Mouse (Mus musculus) limb, embryonic 12.5 days (tissue): ENCODE measurements at regions not wholly inside any gene's neighbourhood (a gene's known extent, or its start where the extent isn't known, plus 50 kb on each side); places are given as distances from the start of the nearest gene placed in this dataset.

Source experiments
- ATAC-seq: fragments of 200-750 bp; cut with Nextera tagmentation; 2 replicates; pipeline ENCODE4 v1.8.0; 2017; ENCODE audit warnings: low read depth, moderate TSS enrichment; ENCODE audit not compliant: insufficient number of reproducible peaks, insufficient read depth, low FRiP score, low TSS enrichment
- H3K27ac ChIP-seq: fragments of 300-500 bp; sonication (generic); 2 replicates; pipeline ENCODE4 v1.5.1; 2016; ENCODE audit warnings: mild to moderate bottlenecking, moderate library complexity
- H3K27me3 ChIP-seq: fragments of 300-500 bp; sonication (generic); 2 replicates; pipeline ENCODE4 v1.6.1; 2016; ENCODE audit warnings: mild to moderate bottlenecking, moderate library complexity
- H3K36me3 ChIP-seq: fragments of 300-500 bp; sonication (generic); 2 replicates; pipeline ENCODE4 v1.6.1; 2016; ENCODE audit warnings: mild to moderate bottlenecking, moderate library complexity
- H3K4me1 ChIP-seq: fragments of 300-500 bp; sonication (generic); replicated peaks from 2 replicates; pipeline ENCODE4 v1.6.1; 2016
- H3K4me2 ChIP-seq: fragments of 300-500 bp; sonication (generic); 2 replicates; pipeline ENCODE4 v1.6.1; 2016; ENCODE audit warnings: mild to moderate bottlenecking, moderate library complexity
- H3K4me3 ChIP-seq: fragments of 300-500 bp; sonication (generic); replicated peaks from 2 replicates; pipeline ENCODE4 v1.5.1; 2016; ENCODE audit warnings: mild to moderate bottlenecking
- H3K9ac ChIP-seq: fragments of 300-500 bp; sonication (generic); replicated peaks from 2 replicates; pipeline ENCODE4 v1.6.1; 2016; ENCODE audit warnings: mild to moderate bottlenecking, moderate library complexity
- H3K9me3 ChIP-seq: fragments of 300-500 bp; sonication (generic); 2 replicates; pipeline ENCODE4 v1.6.1; 2016; ENCODE audit warnings: mild to moderate bottlenecking, moderate library complexity
- WGBS: fragments of 180-500 bp; shearing (Covaris S2); methylation state at CpG from one replicate; pipeline ENCODE4 v1.1.7; 2016; 5-methylcytosine and 5-hydroxymethylcytosine counted together

- no peaks in the 10 kb centered on the region for H3K36me3 ChIP-seq
- no peak overlapping the region for H3K4me3 ChIP-seq
- H3K27ac ChIP-seq, result no peak overlapping the region
- H3K4me2 ChIP-seq, result no peak overlapping the region
- H3K9ac ChIP-seq, result no peak overlapping the region
- no peak for ATAC-seq
- H3K4me1 ChIP-seq, result peaks cover 9% of the 10 kb centered on the region
- no peaks in the 10 kb centered on the region for H3K27me3 ChIP-seq
- no peaks in the 10 kb centered on the region for H3K9me3 ChIP-seq
- 49% methylated on average over 7 of the region's 7 CpGs for WGBS
These were observed 80.7 kb upstream of the Barx2 start for GRCm38 (mm10) chr9:31993631-31994601.

DNA sequence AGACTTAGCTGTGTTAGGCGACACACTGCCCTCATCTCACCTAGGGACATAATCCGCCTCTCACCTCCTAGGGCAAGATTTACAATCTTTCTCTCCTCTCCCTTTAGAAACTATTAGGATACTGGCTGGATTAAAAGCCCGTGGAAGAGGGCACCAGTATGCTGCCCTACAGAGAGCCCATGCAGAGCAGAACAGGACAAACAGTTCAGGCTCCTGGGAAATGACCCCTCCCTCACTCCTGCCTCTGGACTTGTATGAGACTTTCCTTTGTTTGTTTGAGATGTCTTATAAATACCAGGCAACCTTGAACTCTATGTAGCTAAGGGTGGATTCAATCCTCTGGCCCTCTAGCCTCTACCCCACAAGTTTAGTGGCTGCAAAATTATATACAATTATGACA lies 81.8 kb upstream of the Barx2 start:
- WGBS, result 58% methylated on average over 3 of the region's 3 CpGs
- H3K4me1 ChIP-seq, result peaks cover 9% of the 10 kb centered on the region
- no peaks in the 10 kb centered on the region for H3K9me3 ChIP-seq
- H3K4me2 ChIP-seq, result no peak overlapping the region
- no peak overlapping the region for H3K9ac ChIP-seq
- no peaks in the 10 kb centered on the region for H3K36me3 ChIP-seq
- no peak overlapping the region for H3K4me3 ChIP-seq
- no peak overlapping the region for H3K27ac ChIP-seq
- no peak for ATAC-seq
- H3K27me3 ChIP-seq, result no peaks in the 10 kb centered on the region

GRCm38 (mm10) chr9:31995700-31996099 lies 82.4 kb upstream of the Barx2 start:
- WGBS, result 41% methylated on average over 4 of the region's 4 CpGs
- no peak overlapping the region for H3K9ac ChIP-seq
- ATAC-seq, result no peak
- no peaks in the 10 kb centered on the region for H3K36me3 ChIP-seq
- no peak overlapping the region for H3K4me3 ChIP-seq
- no peak overlapping the region for H3K4me2 ChIP-seq
- H3K27me3 ChIP-seq, result no peaks in the 10 kb centered on the region
- no peak overlapping the region for H3K27ac ChIP-seq
- no peaks in the 10 kb centered on the region for H3K9me3 ChIP-seq
- H3K4me1 ChIP-seq, result peaks cover 9% of the 10 kb centered on the region

DNA sequence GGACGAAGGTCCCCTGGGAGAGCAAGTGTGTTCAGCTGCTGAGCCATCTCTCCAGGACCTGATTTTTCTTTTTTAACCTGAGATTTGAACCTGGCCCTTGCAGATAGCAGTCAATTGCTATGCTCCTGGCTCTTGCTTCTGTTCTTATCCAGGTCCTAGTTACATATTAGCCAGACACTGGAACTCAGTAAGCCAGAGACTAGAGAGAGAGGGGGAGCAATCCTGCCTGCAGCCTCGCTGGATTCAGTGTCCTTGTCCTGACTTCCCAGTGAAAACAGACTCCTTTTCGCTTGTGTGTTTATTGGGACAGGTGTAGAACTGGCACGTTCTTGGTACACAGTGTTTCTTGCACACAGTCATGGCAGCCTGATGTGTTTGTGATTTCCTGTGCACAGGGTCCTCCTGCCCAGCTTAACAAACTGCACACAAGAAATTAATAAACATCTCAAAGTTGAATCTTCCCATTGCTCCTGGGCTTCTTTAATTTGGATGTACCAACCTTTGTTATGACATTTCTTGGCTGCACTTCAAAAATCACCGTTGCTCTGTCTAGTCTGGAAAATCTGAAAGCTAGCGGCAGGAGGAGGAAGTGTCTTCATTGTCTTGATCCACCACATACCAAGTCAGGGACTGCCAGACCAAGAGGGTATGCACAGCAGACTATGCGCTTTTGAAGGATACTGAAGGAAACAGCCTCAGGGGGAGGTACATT lies 83.4 kb upstream of the Barx2 start:
- no peak overlapping the region for H3K4me3 ChIP-seq
- H3K36me3 ChIP-seq, result no peaks in the 10 kb centered on the region
- peaks cover 9% of the 10 kb centered on the region for H3K4me1 ChIP-seq
- 72% methylated on average over 7 of the region's 7 CpGs for WGBS
- no peaks in the 10 kb centered on the region for H3K9me3 ChIP-seq
- H3K9ac ChIP-seq, result no peak overlapping the region
- no peaks in the 10 kb centered on the region for H3K27me3 ChIP-seq
- no peak overlapping the region for H3K4me2 ChIP-seq
- ATAC-seq, result no peak
- no peak overlapping the region for H3K27ac ChIP-seq

GRCm38 (mm10) chr9:31997178-31998097 lies 84.2 kb upstream of the Barx2 start:
- WGBS, result 51% methylated on average over 25 of the region's 25 CpGs
- Histone ChIP-seq H3K27ac (peak overlapping the region; percentile 30), H3K4me3 (no peak overlapping the region), H3K27me3 (no peaks in the 10 kb centered on the region), H3K36me3 (no peaks in the 10 kb centered on the region), H3K4me1 (peaks cover 9% of the 10 kb centered on the region), H3K9me3 (no peaks in the 10 kb centered on the region), H3K9ac (peak overlapping the region; percentile 31; the same call in 1 of the 2 replicates), H3K4me2 (peak overlapping the region; percentile 33)
- ATAC-seq, result no peak

- H3K9me3 ChIP-seq, result no peaks in the 10 kb centered on the region
- H3K4me1 ChIP-seq, result peaks cover 9% of the 10 kb centered on the region
- H3K27ac ChIP-seq, result no peak overlapping the region
- H3K27me3 ChIP-seq, result no peaks in the 10 kb centered on the region
- H3K36me3 ChIP-seq, result no peaks in the 10 kb centered on the region
- H3K4me2 ChIP-seq, result no peak overlapping the region
- ATAC-seq, result no peak
- whole genome bisulfite sequencing, result 60% methylated on average over 4 of the region's 4 CpGs
- H3K9ac ChIP-seq, result no peak overlapping the region
- no peak overlapping the region for H3K4me3 ChIP-seq
These were observed 85.4 kb upstream of the Barx2 start for GRCm38 (mm10) chr9:31998488-31999280.

GRCm38 (mm10) chr9:31999760-32000159 lies 86.5 kb upstream of the Barx2 start:
- H3K9ac ChIP-seq, result no peak overlapping the region
- no peaks in the 10 kb centered on the region for H3K36me3 ChIP-seq
- H3K4me3 ChIP-seq, result no peak overlapping the region
- no peaks in the 10 kb centered on the region for H3K9me3 ChIP-seq
- H3K27me3 ChIP-seq, result no peaks in the 10 kb centered on the region
- H3K27ac ChIP-seq, result no peak overlapping the region
- peaks cover 9% of the 10 kb centered on the region for H3K4me1 ChIP-seq
- WGBS, result 86% methylated on average over 1 of the region's 1 CpGs
- H3K4me2 ChIP-seq, result no peak overlapping the region
- no peak for ATAC-seq

- Histone ChIP-seq H3K27ac (no peak overlapping the region), H3K9me3 (no peaks in the 10 kb centered on the region), H3K4me3 (no peak overlapping the region), H3K9ac (no peak overlapping the region), H3K27me3 (no peaks in the 10 kb centered on the region), H3K4me2 (no peak overlapping the region), H3K4me1 (peaks cover under 1% of the 10 kb centered on the region), H3K36me3 (no peaks in the 10 kb centered on the region)
- ATAC-seq, result no peak
- 55% methylated on average over 4 of the region's 4 CpGs for WGBS
These were observed 89.7 kb upstream of the Barx2 start for GRCm38 (mm10) chr9:32002924-32003323.

- Histone ChIP-seq H3K27ac (no peak overlapping the region), H3K9me3 (no peaks in the 10 kb centered on the region), H3K4me1 (no peaks in the 10 kb centered on the region), H3K36me3 (no peaks in the 10 kb centered on the region), H3K4me2 (no peak overlapping the region), H3K27me3 (no peaks in the 10 kb centered on the region), H3K4me3 (no peak overlapping the region), H3K9ac (no peak overlapping the region)
- ATAC-seq, result no peak
- WGBS, result 91% methylated on average over 7 of the region's 7 CpGs
These were observed 90.5 kb upstream of the Barx2 start for GRCm38 (mm10) chr9:32003730-32004129.

DNA sequence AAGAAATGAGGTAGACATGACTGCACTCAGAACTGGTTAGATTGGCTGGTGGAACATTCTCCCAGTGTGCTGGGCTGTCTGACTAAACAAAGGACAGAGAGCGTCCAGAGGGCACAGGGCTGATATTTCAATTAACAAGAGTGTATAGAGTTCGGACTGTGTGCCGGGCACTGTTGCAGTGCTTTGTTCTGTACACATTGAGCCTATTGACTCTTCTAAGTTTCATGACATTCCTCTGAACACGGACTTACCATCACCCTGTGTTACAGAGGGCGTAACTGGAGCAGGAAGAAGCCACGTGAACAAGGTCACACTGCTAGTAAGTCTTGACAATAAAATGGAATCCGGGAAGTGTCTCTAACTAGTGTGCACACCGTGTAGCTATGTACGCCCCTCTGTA lies 92.1 kb upstream of the Barx2 start:
- no peak overlapping the region for H3K4me3 ChIP-seq
- no peak overlapping the region for H3K9ac ChIP-seq
- H3K36me3 ChIP-seq, result no peaks in the 10 kb centered on the region
- ATAC-seq, result no peak
- WGBS, result 83% methylated on average over 9 of the region's 9 CpGs
- no peaks in the 10 kb centered on the region for H3K27me3 ChIP-seq
- no peaks in the 10 kb centered on the region for H3K4me1 ChIP-seq
- no peak overlapping the region for H3K27ac ChIP-seq
- H3K9me3 ChIP-seq, result no peaks in the 10 kb centered on the region
- H3K4me2 ChIP-seq, result no peak overlapping the region
